Mouse (Mus musculus): Measurements from ENCODE around the gene Mcrip2. TPM values are rescaled to one million over a fixed set of nuclear protein-coding genes. Genes with fewer than 3 reads are reported as not detected.

The Mcrip2 gene
- polyA plus RNA-seq, 1 experiment = 36.7 TPM

DNA sequence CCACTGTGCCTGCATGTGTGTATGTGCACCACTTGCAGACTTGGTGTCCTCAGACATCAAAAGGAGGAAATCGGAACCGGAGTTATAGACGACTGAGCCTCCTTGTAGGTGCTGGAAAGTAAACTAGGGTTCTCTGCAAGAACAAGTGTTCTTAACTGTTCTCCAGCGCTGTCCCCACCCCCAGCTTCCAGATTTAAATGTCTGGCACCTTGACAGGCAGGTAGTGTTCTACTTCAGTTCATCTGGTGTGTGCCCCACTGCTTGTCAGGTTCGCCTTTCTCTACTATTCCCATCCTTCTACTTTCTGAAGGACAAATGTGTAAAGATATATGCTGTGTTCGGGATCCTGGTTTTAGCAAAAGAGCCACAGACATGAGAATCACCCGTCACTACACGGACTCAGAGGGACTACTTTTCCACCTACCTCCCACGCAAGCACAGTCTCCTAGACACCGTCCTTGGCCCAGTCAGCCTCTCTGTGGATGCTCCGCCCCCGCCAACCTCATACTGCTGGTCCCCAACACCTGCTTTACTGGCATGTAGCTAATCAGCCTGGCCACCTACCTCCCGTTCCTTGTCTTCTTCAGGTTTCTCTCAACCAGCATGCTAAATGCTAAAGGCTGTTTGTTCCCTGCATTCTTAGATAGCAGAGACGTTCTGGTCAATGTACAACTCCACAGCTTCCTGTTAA, 44.8 kb upstream of the Mcrip2 start:
- TF ChIP-seq POLR2A (IDR thresholded peaks at IDR 0.05; ENCODE audit: insufficient read length, low read depth) (no peak), SRF (IDR thresholded peaks at IDR 0.05; ENCODE audit: control insufficient read depth, insufficient read length, low read depth) (no peak), MYOD1 (IDR thresholded peaks at IDR 0.05; ENCODE audit: control insufficient read depth in 1 of 3, insufficient read length in 2 of 3, low read depth in 2 of 3) (peak in 1 of 3 experiments; percentile 28), REST (IDR thresholded peaks at IDR 0.05; ENCODE audit: insufficient read depth, insufficient read length) (no peak), MAX (IDR thresholded peaks at IDR 0.05; ENCODE audit: low read depth) (no peak), USF1 (IDR thresholded peaks at IDR 0.05; ENCODE audit: low read depth) (no peak)
- no peaks in the 10 kb centered on the region for H3K36me3 ChIP-seq (ENCODE audit: control insufficient read depth, insufficient read depth)
- no peak overlapping the region for H3K4me3 ChIP-seq
- peak overlapping the region; percentile 39 for H3K4me2 ChIP-seq (ENCODE audit: low read depth)
- H3K79me2 ChIP-seq (ENCODE audit: control insufficient read depth, insufficient read depth) = peaks cover 74% of the 10 kb centered on the region
- H3K27me3 ChIP-seq (ENCODE audit: control insufficient read depth, insufficient read depth, insufficient read length) = no peaks in the 10 kb centered on the region
- H3ac ChIP-seq (ENCODE audit: control insufficient read depth, insufficient read length) = no peak overlapping the region

DNA sequence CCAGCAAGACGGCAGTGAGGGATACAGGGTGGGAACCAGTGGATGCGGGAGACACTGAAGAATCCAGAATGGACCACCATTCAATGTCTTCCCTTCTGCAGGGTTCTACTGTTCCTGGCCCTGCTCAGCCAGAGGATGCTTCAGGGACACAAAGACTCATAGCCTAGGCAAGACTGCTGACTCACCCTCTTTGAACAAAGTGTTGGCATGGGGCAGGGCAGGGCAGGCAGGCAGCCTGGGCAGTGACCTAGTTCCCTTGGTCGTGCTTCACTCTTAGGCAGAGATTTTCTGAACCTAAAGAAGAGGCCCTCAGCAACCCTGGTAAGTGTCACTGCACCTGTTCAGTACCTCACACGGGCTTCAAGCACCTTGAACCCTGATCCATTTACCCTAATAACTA, 43.3 kb upstream of the Mcrip2 start:
- H3K4me3 ChIP-seq = no peak overlapping the region
- no peaks in the 10 kb centered on the region for H3K36me3 ChIP-seq (ENCODE audit: control insufficient read depth, insufficient read depth)
- peaks cover 62% of the 10 kb centered on the region for H3K79me2 ChIP-seq (ENCODE audit: control insufficient read depth, insufficient read depth)
- TF ChIP-seq REST (IDR thresholded peaks at IDR 0.05; ENCODE audit: insufficient read depth, insufficient read length) = no peak
- no peak for TF ChIP-seq USF1 (IDR thresholded peaks at IDR 0.05; ENCODE audit: low read depth)
- TF ChIP-seq POLR2AphosphoS2 (IDR thresholded peaks at IDR 0.05; ENCODE audit: insufficient read length, low read depth) = no peak
- TF ChIP-seq CEBPB (IDR thresholded peaks at IDR 0.05; ENCODE audit: insufficient read depth, poor library complexity, severe bottlenecking) = no peak
- TF ChIP-seq MYOG (IDR thresholded peaks at IDR 0.05; ENCODE audit: control insufficient read depth in 1 of 3, insufficient read depth in 1 of 3, insufficient read length in 2 of 3, low read depth in 2 of 3) = no peak
- no peak for TF ChIP-seq E2F4 (IDR thresholded peaks at IDR 0.05; ENCODE audit: insufficient read depth)
- TF ChIP-seq MYOD1 (IDR thresholded peaks at IDR 0.05; ENCODE audit: control insufficient read depth in 1 of 3, insufficient read length in 2 of 3, low read depth in 2 of 3) = no peak
- TF ChIP-seq SRF (IDR thresholded peaks at IDR 0.05; ENCODE audit: control insufficient read depth, insufficient read length, low read depth) = no peak
- no peak for TF ChIP-seq TCF12 (IDR thresholded peaks at IDR 0.05; ENCODE audit: insufficient read depth, poor library complexity, severe bottlenecking)
- TF ChIP-seq TCF3 (IDR thresholded peaks at IDR 0.05; ENCODE audit: insufficient read length, low read depth) = no peak
- TF ChIP-seq POLR2A (IDR thresholded peaks at IDR 0.05; ENCODE audit: insufficient read length, low read depth) = no peak
- no peak for TF ChIP-seq MAX (IDR thresholded peaks at IDR 0.05; ENCODE audit: low read depth)
- H3ac ChIP-seq (ENCODE audit: control insufficient read depth, insufficient read length) = no peak overlapping the region
- H3K27me3 ChIP-seq (ENCODE audit: control insufficient read depth, insufficient read depth, insufficient read length) = no peaks in the 10 kb centered on the region
- peak overlapping the region; percentile 10 for H3K4me2 ChIP-seq (ENCODE audit: low read depth)

DNA sequence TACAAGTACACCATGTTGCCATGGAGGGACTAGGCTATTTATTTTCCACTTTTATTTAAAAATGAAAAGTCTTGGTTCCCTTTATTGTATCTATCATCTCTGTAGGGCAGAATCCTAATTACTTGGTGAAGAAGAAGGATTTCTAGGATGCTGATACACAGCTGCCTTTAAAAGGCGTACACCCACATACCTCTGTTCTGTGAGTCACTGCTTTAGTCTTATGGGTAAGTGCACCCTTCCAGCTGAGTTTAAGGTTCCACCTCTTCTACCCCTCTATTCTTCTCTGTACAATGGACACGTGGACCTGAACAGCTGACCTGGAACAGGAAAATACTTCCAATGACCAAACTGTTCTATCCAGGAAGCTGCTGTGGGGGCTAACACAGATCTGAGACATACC, 39.1 kb upstream of the Mcrip2 start:
- Histone ChIP-seq H3K4me2 (ENCODE audit: low read depth) (no peak overlapping the region), H3ac (ENCODE audit: control insufficient read depth, insufficient read length) (no peak overlapping the region), H3K79me2 (ENCODE audit: control insufficient read depth, insufficient read depth) (peaks cover 35% of the 10 kb centered on the region), H3K4me3 (no peak overlapping the region), H3K36me3 (ENCODE audit: control insufficient read depth, insufficient read depth) (no peaks in the 10 kb centered on the region), H3K27me3 (ENCODE audit: control insufficient read depth, insufficient read depth, insufficient read length) (no peaks in the 10 kb centered on the region)
- TF ChIP-seq SRF (IDR thresholded peaks at IDR 0.05; ENCODE audit: control insufficient read depth, insufficient read length, low read depth) (no peak), USF1 (IDR thresholded peaks at IDR 0.05; ENCODE audit: low read depth) (no peak), MAX (IDR thresholded peaks at IDR 0.05; ENCODE audit: low read depth) (no peak), CEBPB (IDR thresholded peaks at IDR 0.05; ENCODE audit: insufficient read depth, poor library complexity, severe bottlenecking) (no peak), REST (IDR thresholded peaks at IDR 0.05; ENCODE audit: insufficient read depth, insufficient read length) (no peak), TCF3 (IDR thresholded peaks at IDR 0.05; ENCODE audit: insufficient read length, low read depth) (no peak), MYOG (IDR thresholded peaks at IDR 0.05; ENCODE audit: control insufficient read depth in 1 of 3, insufficient read depth in 1 of 3, insufficient read length in 2 of 3, low read depth in 2 of 3) (no peak), POLR2A (IDR thresholded peaks at IDR 0.05; ENCODE audit: insufficient read length, low read depth) (no peak), E2F4 (IDR thresholded peaks at IDR 0.05; ENCODE audit: insufficient read depth) (no peak), TCF12 (IDR thresholded peaks at IDR 0.05; ENCODE audit: insufficient read depth, poor library complexity, severe bottlenecking) (no peak), MYOD1 (IDR thresholded peaks at IDR 0.05; ENCODE audit: control insufficient read depth in 1 of 3, insufficient read length in 2 of 3, low read depth in 2 of 3) (no peak), POLR2AphosphoS2 (IDR thresholded peaks at IDR 0.05; ENCODE audit: insufficient read length, low read depth) (no peak)

DNA sequence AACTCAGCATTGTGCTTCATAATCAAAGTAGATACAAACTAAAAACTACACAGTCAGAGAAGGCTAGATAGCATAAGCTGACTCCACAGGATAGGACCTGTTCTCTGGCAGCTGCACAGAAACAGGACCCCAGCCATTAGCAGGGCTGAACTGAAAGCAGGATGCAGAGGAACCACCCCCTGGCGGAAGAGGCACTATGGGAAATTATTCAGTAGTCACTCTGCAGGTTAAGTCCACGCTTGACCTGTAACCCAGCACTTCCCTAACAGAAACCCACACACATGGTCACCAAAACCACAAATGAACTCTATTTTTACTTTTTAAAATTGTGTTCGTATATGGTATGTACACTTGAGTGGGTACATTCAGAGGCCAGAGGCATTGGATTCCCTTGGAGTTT, 34.5 kb upstream of the Mcrip2 start:
- TF ChIP-seq MAX (IDR thresholded peaks at IDR 0.05; ENCODE audit: low read depth) (no peak), SRF (IDR thresholded peaks at IDR 0.05; ENCODE audit: control insufficient read depth, insufficient read length, low read depth) (no peak), MYOG (IDR thresholded peaks at IDR 0.05; ENCODE audit: control insufficient read depth in 1 of 3, insufficient read depth in 1 of 3, insufficient read length in 2 of 3, low read depth in 2 of 3) (no peak), E2F4 (IDR thresholded peaks at IDR 0.05; ENCODE audit: insufficient read depth) (no peak), POLR2A (IDR thresholded peaks at IDR 0.05; ENCODE audit: insufficient read length, low read depth) (no peak), REST (IDR thresholded peaks at IDR 0.05; ENCODE audit: insufficient read depth, insufficient read length) (no peak), MYOD1 (IDR thresholded peaks at IDR 0.05; ENCODE audit: control insufficient read depth in 1 of 3, insufficient read length in 2 of 3, low read depth in 2 of 3) (no peak), CEBPB (IDR thresholded peaks at IDR 0.05; ENCODE audit: insufficient read depth, poor library complexity, severe bottlenecking) (no peak), TCF12 (IDR thresholded peaks at IDR 0.05; ENCODE audit: insufficient read depth, poor library complexity, severe bottlenecking) (no peak), TCF3 (IDR thresholded peaks at IDR 0.05; ENCODE audit: insufficient read length, low read depth) (no peak), USF1 (IDR thresholded peaks at IDR 0.05; ENCODE audit: low read depth) (no peak), POLR2AphosphoS2 (IDR thresholded peaks at IDR 0.05; ENCODE audit: insufficient read length, low read depth) (no peak)
- H3K79me2 ChIP-seq (ENCODE audit: control insufficient read depth, insufficient read depth) = peaks cover 18% of the 10 kb centered on the region
- no peaks in the 10 kb centered on the region for H3K27me3 ChIP-seq (ENCODE audit: control insufficient read depth, insufficient read depth, insufficient read length)
- no peak overlapping the region for H3K4me3 ChIP-seq
- no peak overlapping the region for H3ac ChIP-seq (ENCODE audit: control insufficient read depth, insufficient read length)
- H3K36me3 ChIP-seq (ENCODE audit: control insufficient read depth, insufficient read depth) = peaks cover 7% of the 10 kb centered on the region
- no peak overlapping the region for H3K4me2 ChIP-seq (ENCODE audit: low read depth)

Measured in myocyte (in vitro differentiated cells).